Mouse (Mus musculus): ENCODE measurements around the gene Hist1h4f. TPM values are rescaled to one million over a fixed set of nuclear protein-coding genes. Genes with fewer than 3 reads are reported as not detected.

The Hist1h4f gene
- total RNA-seq, 2 experiments from 2014 or later, result 802 to 855 TPM

- peak; percentile 72 for DNase-seq
These were observed 17.7 kb downstream of the Hist1h4f start, which contains the start of gene Hist1h2af for GRCm38 (mm10) chr13:23533560-23534367. Gene Hist1h2af, plus strand, starts transcription at chr13:23533906.

DNA sequence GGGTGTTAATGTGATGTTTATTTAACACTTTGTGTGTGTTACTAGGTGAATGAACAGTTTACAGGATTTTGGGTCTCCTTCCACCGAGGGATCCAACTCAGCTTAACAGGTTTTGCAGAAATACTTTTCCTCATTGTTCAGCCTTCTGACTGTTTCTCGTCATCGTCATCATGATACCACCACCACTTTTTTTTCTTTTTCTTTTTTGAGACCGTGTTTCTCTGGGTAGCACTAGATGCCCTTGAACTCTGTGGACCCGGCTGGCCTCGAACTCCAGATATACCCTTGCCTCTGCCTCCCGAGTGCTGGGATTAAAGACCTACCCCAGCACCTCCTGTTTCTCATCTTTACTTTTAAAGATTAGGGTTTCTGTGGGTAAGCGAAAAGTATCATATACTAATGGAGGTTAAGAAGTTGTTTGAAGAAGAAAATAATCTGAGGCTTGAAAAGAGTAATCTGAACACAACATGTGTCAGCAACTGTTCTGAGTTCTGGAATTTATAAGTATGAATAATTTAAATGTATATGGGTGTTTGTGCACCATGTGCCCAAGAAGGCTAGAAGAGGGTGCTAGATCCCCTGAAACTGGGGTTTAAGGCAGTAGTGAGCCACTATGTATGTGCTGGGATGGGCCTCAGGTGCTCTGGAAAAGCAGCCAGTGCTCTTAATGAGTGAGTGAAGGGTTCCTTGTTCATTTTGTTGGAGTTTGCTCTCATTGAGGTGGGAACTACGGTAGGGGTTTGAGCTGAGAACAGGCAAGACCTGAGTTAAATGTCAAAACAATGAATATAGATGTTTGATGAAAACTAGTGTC is 19.0 kb downstream of the Hist1h4f start:
- DNase-seq, result no peak

- peak; percentile 97 for DNase-seq
These were observed 20.3 kb downstream of the Hist1h4f start, which contains the start of gene Hist1h4h for GRCm38 (mm10) chr13:23530901-23531875. Gene Hist1h4h, plus strand, starts transcription at chr13:23531050.

DNA sequence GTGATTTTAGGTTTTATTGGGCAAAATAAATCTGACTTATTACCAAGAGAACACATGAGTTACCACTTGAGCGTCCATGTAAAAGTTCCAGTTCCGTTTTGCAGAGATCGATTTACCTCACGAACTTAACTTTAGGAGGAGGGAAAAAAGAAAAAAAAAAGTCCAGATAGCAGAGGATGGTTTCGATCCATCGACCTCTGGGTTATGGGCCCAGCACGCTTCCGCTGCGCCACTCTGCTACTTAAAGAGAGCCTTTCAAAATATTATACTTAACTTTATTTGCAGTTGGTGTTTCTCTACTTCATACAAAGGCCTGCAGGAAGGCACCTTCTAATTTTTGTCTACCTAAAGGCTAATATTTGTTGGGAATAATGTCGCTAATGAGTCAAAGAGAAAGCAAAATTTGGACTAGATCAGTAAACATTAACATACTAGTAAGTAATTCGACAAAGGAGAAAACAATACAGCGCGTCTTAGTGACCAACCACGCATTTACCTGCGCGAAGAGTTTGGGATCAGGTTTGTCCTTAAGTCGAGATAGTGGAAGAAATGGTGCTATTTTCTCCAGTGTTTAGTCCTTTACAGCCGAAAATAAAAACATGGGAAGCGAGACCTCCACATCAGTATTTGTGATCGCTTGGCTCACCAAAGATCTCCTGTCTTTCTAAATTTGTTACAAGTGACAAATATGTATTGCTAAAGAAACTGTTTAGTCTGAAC is 21.1 kb downstream of the Hist1h4f start:
- peak; percentile 73 for DNase-seq

DNA sequence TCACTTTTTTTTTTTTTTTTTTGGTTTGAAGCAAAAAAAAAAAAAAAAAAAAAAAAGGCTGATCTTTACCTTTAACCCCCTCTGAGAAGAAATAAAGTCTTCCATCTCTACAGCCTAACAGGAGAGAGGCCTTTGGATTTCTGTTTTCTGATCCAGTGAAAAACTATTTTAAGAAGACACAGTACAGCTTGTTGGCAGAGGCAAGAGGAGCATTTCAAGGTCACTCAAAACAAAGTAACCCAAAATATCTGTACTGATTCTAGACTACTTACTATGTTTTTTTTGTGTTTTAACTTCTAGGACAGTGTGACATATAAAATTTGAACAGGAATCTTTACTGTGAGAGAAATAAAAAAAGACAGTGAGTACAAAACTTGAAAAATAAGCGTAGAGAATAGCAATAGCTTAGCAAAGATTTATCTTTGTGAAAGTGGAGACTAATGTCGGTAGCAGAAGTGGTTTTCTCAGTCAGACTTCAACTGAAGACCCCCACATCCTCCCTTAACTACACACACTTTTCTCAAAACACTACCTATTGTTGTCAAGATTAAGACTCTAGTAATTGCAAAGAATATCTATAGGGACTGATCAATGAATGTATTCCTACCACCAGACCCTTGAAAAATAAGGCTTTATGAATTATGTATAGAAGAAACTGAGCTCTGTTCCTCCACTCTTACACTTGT is 21.8 kb downstream of the Hist1h4f start:
- DNase-seq, result no peak

GRCm38 (mm10) chr13:23529005-23529404 is 22.4 kb downstream of the Hist1h4f start:
- DNase-seq, result no peak

DNA sequence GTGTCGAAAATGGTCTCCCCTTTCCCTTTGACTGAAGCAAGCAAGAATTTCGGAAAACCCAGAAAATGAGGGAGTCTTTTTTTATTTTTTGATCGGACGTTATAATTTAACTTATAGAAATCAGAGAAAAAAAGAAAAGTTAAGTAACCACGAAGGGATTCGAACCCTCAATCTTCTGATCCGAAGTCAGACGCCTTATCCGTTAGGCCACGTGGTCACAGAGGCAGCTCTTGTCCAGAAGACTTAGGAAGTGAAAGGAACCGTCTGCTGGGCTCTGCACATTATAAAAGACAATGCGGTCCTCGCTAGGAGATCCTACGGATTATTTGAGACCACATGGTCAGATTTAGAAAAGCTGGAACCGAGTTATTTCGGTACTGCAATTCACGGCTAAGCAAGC is 25.1 kb downstream of the Hist1h4f start:
- DNase-seq, result peak; percentile 95

- no peak for DNase-seq
These were observed 25.5 kb downstream of the Hist1h4f start for GRCm38 (mm10) chr13:23525901-23526300.

DNA sequence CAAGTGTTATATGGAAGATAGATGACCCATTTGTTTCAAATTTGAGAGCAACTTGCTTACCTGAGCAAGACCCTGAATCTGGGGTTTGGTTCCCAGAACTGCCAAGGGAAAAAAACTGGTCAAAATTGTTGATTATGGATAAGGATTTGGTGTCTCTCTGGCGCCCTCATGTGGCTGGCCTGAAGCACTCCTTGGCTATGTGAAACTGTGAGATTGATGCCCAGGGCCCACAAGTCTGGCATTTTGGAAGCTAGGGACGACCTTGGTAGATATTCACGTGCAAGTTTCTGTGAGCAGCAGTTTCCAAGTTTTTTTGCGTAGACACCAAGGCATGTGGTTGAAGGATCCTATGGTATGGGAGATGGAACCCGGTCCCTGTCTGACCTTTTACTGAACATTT is 26.8 kb downstream of the Hist1h4f start:
- DNase-seq, result peak; percentile 84

GRCm38 (mm10) chr13:23523976-23524375 is 27.5 kb downstream of the Hist1h4f start:
- DNase-seq, result no peak

- DNase-seq, result peak; percentile 83
These were observed 29.7 kb downstream of the Hist1h4f start for GRCm38 (mm10) chr13:23521703-23522102.

DNA sequence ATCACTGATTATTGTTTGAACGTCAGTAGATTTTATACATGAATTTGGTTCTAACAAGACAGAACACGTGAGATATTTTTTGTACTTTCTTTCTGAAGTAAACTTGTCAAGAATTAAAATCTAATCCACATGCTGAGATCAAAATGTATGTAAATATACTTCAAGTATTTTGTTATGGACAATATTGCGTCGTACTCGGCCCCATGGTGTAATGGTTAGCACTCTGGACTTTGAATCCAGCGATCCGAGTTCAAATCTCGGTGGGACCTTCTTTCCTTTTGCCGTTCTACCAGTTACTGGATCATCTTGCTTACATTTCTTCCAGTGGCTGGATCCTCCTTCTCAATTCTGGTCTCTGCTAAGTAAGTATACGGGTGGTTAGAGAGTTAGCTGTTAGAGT is 32.0 kb downstream of the Hist1h4f start:
- DNase-seq, result peak; percentile 86

- peak; percentile 86 for DNase-seq
These were observed 32.6 kb downstream of the Hist1h4f start for GRCm38 (mm10) chr13:23518885-23519284.

GRCm38 (mm10) chr13:23518295-23518603 is 33.2 kb downstream of the Hist1h4f start:
- no peak for DNase-seq

DNA sequence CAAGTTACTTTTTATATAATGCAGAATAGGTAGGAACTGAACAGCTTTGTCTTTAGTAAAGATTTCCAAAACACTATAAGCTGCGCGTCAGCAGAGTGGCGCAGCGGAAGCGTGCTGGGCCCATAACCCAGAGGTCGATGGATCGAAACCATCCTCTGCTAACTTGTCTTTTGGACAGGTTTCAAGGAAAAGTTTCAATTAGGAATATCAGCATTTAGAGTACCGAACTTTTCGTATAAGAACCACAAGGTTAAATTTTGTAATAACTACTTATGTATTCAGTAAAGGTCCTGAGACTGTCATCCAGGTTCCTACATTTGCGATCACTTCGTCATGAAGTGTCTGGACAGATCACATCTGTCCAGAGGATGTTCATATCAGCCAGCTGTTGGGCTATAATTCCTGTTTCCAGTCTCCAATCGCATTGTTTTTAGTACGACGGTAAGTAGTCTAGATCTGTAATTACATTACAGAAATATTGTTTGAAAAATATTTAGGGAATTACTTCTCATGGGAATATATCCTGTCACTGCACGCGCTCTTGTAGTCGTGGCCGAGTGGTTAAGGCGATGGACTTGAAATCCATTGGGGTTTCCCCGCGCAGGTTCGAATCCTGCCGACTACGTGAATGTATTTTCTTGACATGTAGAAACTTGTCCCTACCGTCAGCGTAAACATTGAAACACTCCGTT is 33.7 kb downstream of the Hist1h4f start:
- peak; percentile 93 for DNase-seq

DNA sequence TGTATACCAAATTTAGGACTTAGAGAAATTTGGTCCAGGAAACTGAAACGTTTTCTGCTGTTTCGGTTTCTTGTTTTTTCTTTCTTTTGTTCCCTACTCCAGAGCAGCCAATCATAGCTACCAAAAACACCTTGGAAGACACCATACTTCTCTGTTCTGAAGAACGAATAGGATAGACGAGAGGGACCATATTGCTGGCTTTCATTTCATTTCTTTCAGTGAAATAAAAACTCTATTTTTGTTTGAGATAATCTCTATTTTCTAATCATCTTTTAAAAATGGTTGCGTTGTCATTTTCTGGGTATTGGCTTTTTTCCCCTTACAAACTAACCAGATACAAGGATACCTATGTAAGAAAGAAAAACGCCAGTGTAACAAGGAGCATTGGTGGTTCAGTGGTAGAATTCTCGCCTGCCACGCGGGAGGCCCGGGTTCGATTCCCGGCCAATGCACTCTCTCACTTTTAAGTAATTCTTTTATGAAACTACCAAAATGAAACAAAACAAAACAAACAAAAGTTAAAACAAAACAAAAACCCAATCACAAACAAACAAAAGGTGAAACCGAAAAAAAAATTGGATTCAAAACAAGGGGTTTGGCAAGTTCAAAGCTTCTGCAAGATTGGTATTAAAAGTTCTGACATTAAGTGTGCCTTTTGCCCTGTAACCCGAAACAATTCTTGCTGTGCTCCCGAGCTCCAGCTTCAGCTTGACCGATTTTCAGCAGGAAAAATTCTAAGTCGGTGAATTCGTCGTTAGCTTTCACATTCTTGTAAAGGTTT is 34.4 kb downstream of the Hist1h4f start:
- DNase-seq, result peak; percentile 79

GRCm38 (mm10) chr13:23515826-23516620 is 35.4 kb downstream of the Hist1h4f start:
- no peak for DNase-seq

DNA sequence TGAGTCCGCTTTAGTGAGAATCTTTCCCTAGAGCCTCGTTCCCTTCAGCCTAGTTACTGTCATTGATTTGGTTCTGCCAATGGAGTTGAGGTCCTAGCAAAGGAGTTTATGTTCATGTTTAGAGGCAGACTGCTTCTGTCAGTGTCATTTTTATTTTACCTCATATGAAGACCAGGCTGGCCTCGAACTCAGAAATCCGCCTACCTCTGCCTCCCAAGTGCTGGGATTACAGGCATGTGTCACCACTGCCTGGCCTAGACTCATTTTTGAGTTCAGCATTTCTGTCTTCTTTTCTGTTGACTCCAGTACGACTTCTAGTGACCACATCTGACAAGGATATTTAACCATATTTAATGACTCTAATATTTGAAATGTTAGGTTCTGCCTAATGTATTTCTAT is 36.2 kb downstream of the Hist1h4f start:
- DNase-seq, result no peak

- no peak for DNase-seq
These were observed 37.9 kb downstream of the Hist1h4f start for GRCm38 (mm10) chr13:23513517-23513916.
